Mouse (Mus musculus): ENCODE results near the gene Gm12184. TPM values are rescaled to one million over a fixed set of nuclear protein-coding genes. Genes with fewer than 3 reads are reported as not detected.
A peak's percentile ranks its signal among the peaks of the same experiment; 100 is the strongest.
"Not testable (repeated sequence)": the region's sequence is repeated elsewhere in the genome, so short reads cannot be mapped to it uniquely, and the experiment has no call there.

Gene Gm12184
- 3.2 and 4.5 TPM in 2 replicates for polyA plus RNA-seq (2014; fragmentation: Nextera tagmentation; extraction: Ambion mirVana)

- H3K27ac ChIP-seq (replicated peaks; ENCODE audit: low read depth, low read length); H3K36me3 ChIP-seq (ENCODE audit: control insufficient read depth, insufficient read depth, low read length); DNase-seq; H3K9me3 ChIP-seq (ENCODE audit: control insufficient read depth, low read length); H3K9ac ChIP-seq (replicated peaks; ENCODE audit: low read length): not testable (repeated sequence)
- Histone ChIP-seq H3K4me3 (replicated peaks; ENCODE audit: low read depth, low read length) (peak within 1 kb of the TSS; percentile 39), H3K27me3 (ENCODE audit: control insufficient read depth, insufficient read depth, low read length) (peaks cover 18% of the 10 kb centered on the region), H3K4me1 (ENCODE audit: control insufficient read depth, insufficient read depth, low read length) (peaks cover 10% of the 10 kb centered on the region; the same call in 1 of the 2 replicates), H3K4me2 (ENCODE audit: low read length) (peak within 1 kb of the TSS; percentile 51)
- under 1% methylated on average over 42 of the region's 92 CpGs for WGBS
- ATAC-seq (ENCODE audit: low FRiP score, low TSS enrichment), result peak; percentile 80
Measured at GRCm38 (mm10) chr11:48825979-48826751, at the start of gene Gm12184, which contains the start of gene Trim7. Gene Gm12184 (minus strand): TSS chr11:48826655. Gene Trim7 (plus strand): TSS chr11:48826140.

GRCm38 (mm10) chr11:48875343-48875837 lies 48.9 kb upstream of the Gm12184 start:
- not testable (repeated sequence) for H3K4me3 ChIP-seq (replicated peaks; ENCODE audit: low read depth, low read length); DNase-seq; H3K4me1 ChIP-seq (ENCODE audit: control insufficient read depth, insufficient read depth, low read length); H3K4me2 ChIP-seq (ENCODE audit: low read length); H3K27me3 ChIP-seq (ENCODE audit: control insufficient read depth, insufficient read depth, low read length); H3K9ac ChIP-seq (replicated peaks; ENCODE audit: low read length); ATAC-seq (ENCODE audit: low FRiP score, low TSS enrichment); H3K36me3 ChIP-seq (ENCODE audit: control insufficient read depth, insufficient read depth, low read length); H3K9me3 ChIP-seq (ENCODE audit: control insufficient read depth, low read length); H3K27ac ChIP-seq (replicated peaks; ENCODE audit: low read depth, low read length)
- WGBS, result 72% methylated on average over 1 of the region's 1 CpGs

GRCm38 (mm10) chr11:48874465-48874864 lies 48.0 kb upstream of the Gm12184 start:
- Histone ChIP-seq H3K9me3 (ENCODE audit: control insufficient read depth, low read length) (no peaks in the 10 kb centered on the region), H3K4me1 (ENCODE audit: control insufficient read depth, insufficient read depth, low read length) (no peaks in the 10 kb centered on the region), H3K9ac (replicated peaks; ENCODE audit: low read length) (no peak overlapping the region), H3K4me2 (ENCODE audit: low read length) (no peak overlapping the region), H3K27me3 (ENCODE audit: control insufficient read depth, insufficient read depth, low read length) (no peaks in the 10 kb centered on the region), H3K36me3 (ENCODE audit: control insufficient read depth, insufficient read depth, low read length) (no peaks in the 10 kb centered on the region), H3K4me3 (replicated peaks; ENCODE audit: low read depth, low read length) (no peak overlapping the region), H3K27ac (replicated peaks; ENCODE audit: low read depth, low read length) (no peak overlapping the region)
- DNase-seq, result peak; percentile 78
- no peak for ATAC-seq (ENCODE audit: low FRiP score, low TSS enrichment)
- 2% methylated on average over 4 of the region's 4 CpGs for WGBS

GRCm38 (mm10) chr11:48873591-48874290 lies 47.3 kb upstream of the Gm12184 start:
- Histone ChIP-seq H3K4me2 (ENCODE audit: low read length) (no peak overlapping the region), H3K27ac (replicated peaks; ENCODE audit: low read depth, low read length) (no peak overlapping the region), H3K4me3 (replicated peaks; ENCODE audit: low read depth, low read length) (no peak overlapping the region), H3K27me3 (ENCODE audit: control insufficient read depth, insufficient read depth, low read length) (no peaks in the 10 kb centered on the region), H3K9ac (replicated peaks; ENCODE audit: low read length) (no peak overlapping the region), H3K4me1 (ENCODE audit: control insufficient read depth, insufficient read depth, low read length) (no peaks in the 10 kb centered on the region), H3K36me3 (ENCODE audit: control insufficient read depth, insufficient read depth, low read length) (no peaks in the 10 kb centered on the region), H3K9me3 (ENCODE audit: control insufficient read depth, low read length) (no peaks in the 10 kb centered on the region)
- no peak for ATAC-seq (ENCODE audit: low FRiP score, low TSS enrichment)
- DNase-seq, result no peak
- WGBS, result 75% methylated on average over 10 of the region's 10 CpGs

GRCm38 (mm10) chr11:48872695-48873300 lies 46.3 kb upstream of the Gm12184 start:
- Histone ChIP-seq H3K9ac (replicated peaks; ENCODE audit: low read length) (no peak overlapping the region), H3K4me3 (replicated peaks; ENCODE audit: low read depth, low read length) (no peak overlapping the region), H3K9me3 (ENCODE audit: control insufficient read depth, low read length) (no peaks in the 10 kb centered on the region), H3K36me3 (ENCODE audit: control insufficient read depth, insufficient read depth, low read length) (no peaks in the 10 kb centered on the region), H3K4me1 (ENCODE audit: control insufficient read depth, insufficient read depth, low read length) (no peaks in the 10 kb centered on the region), H3K27me3 (ENCODE audit: control insufficient read depth, insufficient read depth, low read length) (no peaks in the 10 kb centered on the region), H3K4me2 (ENCODE audit: low read length) (no peak overlapping the region), H3K27ac (replicated peaks; ENCODE audit: low read depth, low read length) (no peak overlapping the region)
- no peak for ATAC-seq (ENCODE audit: low FRiP score, low TSS enrichment)
- WGBS, result 85% methylated on average over 7 of the region's 7 CpGs
- DNase-seq, result no peak

GRCm38 (mm10) chr11:48871817-48872541 lies 45.5 kb upstream of the Gm12184 start:
- H3K9ac ChIP-seq (replicated peaks; ENCODE audit: low read length), result no peak overlapping the region
- H3K27ac ChIP-seq (replicated peaks; ENCODE audit: low read depth, low read length), result no peak overlapping the region
- peak overlapping the region; percentile 33 for H3K4me3 ChIP-seq (replicated peaks; ENCODE audit: low read depth, low read length)
- WGBS, result 12% methylated on average over 17 of the region's 17 CpGs
- no peaks in the 10 kb centered on the region for H3K27me3 ChIP-seq (ENCODE audit: control insufficient read depth, insufficient read depth, low read length)
- no peaks in the 10 kb centered on the region for H3K36me3 ChIP-seq (ENCODE audit: control insufficient read depth, insufficient read depth, low read length)
- peak; percentile 20 for DNase-seq
- H3K4me2 ChIP-seq (ENCODE audit: low read length), result peak overlapping the region; percentile 62
- no peaks in the 10 kb centered on the region for H3K4me1 ChIP-seq (ENCODE audit: control insufficient read depth, insufficient read depth, low read length)
- ATAC-seq (ENCODE audit: low FRiP score, low TSS enrichment), result no peak
- no peaks in the 10 kb centered on the region for H3K9me3 ChIP-seq (ENCODE audit: control insufficient read depth, low read length)

GRCm38 (mm10) chr11:48871201-48871772 lies 44.8 kb upstream of the Gm12184 start, which contains the start of gene Irgm1:
Gene Irgm1 (minus strand): TSS chr11:48871683.
- ATAC-seq (ENCODE audit: low FRiP score, low TSS enrichment), result peak; percentile 49
- H3K27ac ChIP-seq (replicated peaks; ENCODE audit: low read depth, low read length), result no peak within 1 kb of the TSS
- peak; percentile 63 for DNase-seq
- H3K4me3 ChIP-seq (replicated peaks; ENCODE audit: low read depth, low read length), result peak within 1 kb of the TSS; percentile 33
- H3K9ac ChIP-seq (replicated peaks; ENCODE audit: low read length), result no peak within 1 kb of the TSS; the same call in 1 of the 2 replicates
- H3K4me1 ChIP-seq (ENCODE audit: control insufficient read depth, insufficient read depth, low read length), result no peaks in the 10 kb centered on the region
- 1% methylated on average over 19 of the region's 19 CpGs for WGBS
- peak within 1 kb of the TSS; percentile 62 for H3K4me2 ChIP-seq (ENCODE audit: low read length)
- no peaks in the 10 kb centered on the region for H3K9me3 ChIP-seq (ENCODE audit: control insufficient read depth, low read length)
- H3K27me3 ChIP-seq (ENCODE audit: control insufficient read depth, insufficient read depth, low read length), result no peaks in the 10 kb centered on the region
- no peaks in the 10 kb centered on the region for H3K36me3 ChIP-seq (ENCODE audit: control insufficient read depth, insufficient read depth, low read length)

- Histone ChIP-seq H3K36me3 (ENCODE audit: control insufficient read depth, insufficient read depth, low read length) (no peaks in the 10 kb centered on the region), H3K4me1 (ENCODE audit: control insufficient read depth, insufficient read depth, low read length) (no peaks in the 10 kb centered on the region), H3K27ac (replicated peaks; ENCODE audit: low read depth, low read length) (no peak overlapping the region), H3K27me3 (ENCODE audit: control insufficient read depth, insufficient read depth, low read length) (no peaks in the 10 kb centered on the region), H3K4me3 (replicated peaks; ENCODE audit: low read depth, low read length) (peak overlapping the region; percentile 33), H3K9ac (replicated peaks; ENCODE audit: low read length) (no peak overlapping the region; the same call in 1 of the 2 replicates), H3K9me3 (ENCODE audit: control insufficient read depth, low read length) (no peaks in the 10 kb centered on the region), H3K4me2 (ENCODE audit: low read length) (peak overlapping the region; percentile 62)
- DNase-seq (no peak), ATAC-seq (ENCODE audit: low FRiP score, low TSS enrichment) (no peak)
- 34% methylated on average over 7 of the region's 7 CpGs for WGBS
Measured at GRCm38 (mm10) chr11:48870781-48871180, 44.3 kb upstream of the Gm12184 start.
